8 mouse cellular contexts compared by ENCODE assay signal in the genomic region with DNA sequence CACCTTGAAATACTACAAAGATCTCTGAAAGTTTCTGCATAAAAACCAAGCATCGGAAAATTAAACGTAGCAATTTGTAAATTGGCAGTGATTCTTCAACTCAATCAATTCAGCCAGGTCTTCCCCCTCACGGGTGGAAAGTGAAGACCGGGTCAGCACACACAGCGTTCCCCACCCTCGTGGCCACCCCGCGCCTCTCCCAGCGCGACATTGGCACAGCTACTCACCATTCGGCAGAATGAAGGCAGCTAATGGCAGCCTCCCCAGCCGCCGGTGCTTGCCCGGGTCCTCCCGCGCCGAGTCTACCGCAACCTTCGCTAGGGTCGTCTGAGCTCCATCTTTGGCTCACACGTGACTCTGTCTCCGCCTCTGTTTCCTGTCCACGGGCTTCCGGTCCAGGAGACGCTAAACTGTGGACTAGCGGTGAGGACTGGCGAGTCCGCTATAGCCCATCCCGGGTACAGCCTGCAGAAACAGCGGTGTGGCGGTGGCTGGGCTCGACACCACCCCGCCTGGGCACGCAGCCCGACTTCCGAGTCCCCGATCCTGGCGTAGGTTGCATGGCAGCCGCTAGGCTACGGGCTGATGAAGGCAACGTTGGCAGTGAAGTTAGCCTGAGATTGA. TPM values are rescaled to one million over a fixed set of nuclear protein-coding genes. Genes with fewer than 3 reads are reported as not detected.
DNase-seq lines count a peak whose midpoint lies in the region; TF ChIP-seq lines count a peak whose summit lies in the region.

A gene (minus strand): TSS at position 385 of the 624 bp plus-strand sequence.

- H3K36me3 ChIP-seq in macrophage (ENCODE audit: inconsistent target) = no peaks in the 10 kb centered on the region; the same call in 1 of the 2 replicates

- intact Hi-C loops in left cerebral cortex, adult 2 months (cut with DNase I) = loop anchor here (1.0 to 2.0 kb wide), 2 partner anchors 14 to 18 kb away; a partner anchor contains a TSS

- peak within 1 kb of the TSS; percentile 94 for H3K4me3 ChIP-seq in left cerebral cortex, adult 2 months
- H3K4me3 ChIP-seq in macrophage (ENCODE audit: inconsistent target) = peak within 1 kb of the TSS; percentile 83

- peak; percentile 90 to 96 for DNase-seq in adrenal gland, adult (ENCODE audit: inconsistent age in 2 of 2, low spot score in 1 of 2)
- peak; percentile 93 for DNase-seq in embryo, embryonic 10 days (ENCODE audit: low spot score)
- peak; percentile 87 for DNase-seq in gastrocnemius, postnatal 10 days
- DNase-seq in hindlimb bud, embryonic 11.5 days (ENCODE audit: extremely low spot score, low read depth, low spot score) = peak; percentile 66
- peak; percentile 78 to 84 for DNase-seq in left cerebral cortex, adult 2 months (ENCODE audit: extremely low spot score in 1 of 2, low spot score in 2 of 2)
- peak; percentile 82 to 84 for DNase-seq in right cerebral cortex, adult 2 months (ENCODE audit: low spot score in 2 of 2)
- DNase-seq in urinary bladder, postnatal 10 days (ENCODE audit: low spot score) = peak; percentile 38

- under 1% methylated on average over 41 of the region's 41 CpGs for WGBS in macrophage (ENCODE audit: missing documents)

- peaks cover 42% of the 10 kb centered on the region for H3K79me2 ChIP-seq in macrophage (ENCODE audit: inconsistent target)

- peak within 1 kb of the TSS; percentile 98 for H3K27ac ChIP-seq in left cerebral cortex, adult 2 months
- peak within 1 kb of the TSS; percentile 82 for H3K27ac ChIP-seq in macrophage

- peak; percentile 36 for TF ChIP-seq CTCF in left cerebral cortex, adult 2 months (IDR thresholded peaks at IDR 0.05)

RNA-seq across cellular contexts. Expression of the gene that starts here (rescaled TPM):
- total RNA-seq in gastrocnemius, postnatal 10 days (2021) = 10 to 100 TPM; 67.8 to 83.8 TPM
- 10 to 100 TPM; 38.1 to 40.0 TPM for total RNA-seq in left cerebral cortex, adult 2 months (2021)
- 10 to 100 TPM in 9 of 26 experiments, 1 to 10 TPM in 15, not detected in 2; 1.1 to 32.0 (median 8.8) TPM for total RNA-seq in macrophage (2018; cell fraction: chromatin; rRNA removed)
- 10 to 100 TPM; 36.1 to 94.0 (median 60.1) TPM for total RNA-seq in macrophage (2018; cell fraction: cytosol; rRNA removed)
- 10 to 100 TPM in 18 of 26 experiments, 1 to 10 TPM in 8; 3.0 to 37.0 (median 12.6) TPM for total RNA-seq in macrophage (2018; cell fraction: nucleus; rRNA removed)
- polyA plus RNA-seq in macrophage (2018) = 51.6 to 90.6 TPM (median 59.9 TPM) in 3 replicates

Comparison
In these comparisons a context has a peak if more than half of its experiments do, and no peak if none do; other contexts are left out.
1. Peak in every context shown above with its lines: DNase-seq, H3K4me3 ChIP-seq and H3K27ac ChIP-seq.
2. DNase-seq: peak in every context shown above with its lines; median percentile 93 in adrenal gland, adult; 93 in embryo, embryonic 10 days; 87 in gastrocnemius, postnatal 10 days; 83 in right cerebral cortex, adult 2 months; 81 in left cerebral cortex, adult 2 months; 66 in hindlimb bud, embryonic 11.5 days; 38 in urinary bladder, postnatal 10 days.